Mouse (Mus musculus) limb, embryonic 14.5 days (tissue): ENCODE results near the gene Tmem94. TPM values are rescaled to one million over a fixed set of nuclear protein-coding genes. Genes with fewer than 3 reads are reported as not detected.

Experiments
- ATAC-seq: fragments of 200-750 bp; cut with Nextera tagmentation; 2 replicates; pipeline ENCODE4 v1.8.0; 2017; ENCODE audit warnings: low read depth, moderate number of reproducible peaks, moderate TSS enrichment; ENCODE audit not compliant: low FRiP score
- DNase-seq: peaks from one replicate; pipeline ENCODE4 v3.0.0-alpha.2; 2015; ENCODE audit warnings: low spot score
- H3K27ac ChIP-seq: fragments of 300-500 bp; sonication (generic); replicated peaks from 2 replicates; pipeline ENCODE4 v1.5.1; 2014; ENCODE audit warnings: low read depth, mild to moderate bottlenecking, low read length, moderate library complexity, mixed read lengths
- H3K27me3 ChIP-seq: fragments of 300-500 bp; sonication (generic); 2 replicates; pipeline ENCODE4 v1.6.1; 2014; ENCODE audit warnings: low read length, mixed read lengths; ENCODE audit not compliant: control insufficient read depth, insufficient read depth
- H3K36me3 ChIP-seq: fragments of 300-500 bp; sonication (generic); 2 replicates; pipeline ENCODE4 v1.6.1; 2014; ENCODE audit warnings: mild to moderate bottlenecking, low read length, moderate library complexity, mixed read lengths; ENCODE audit not compliant: control insufficient read depth, insufficient read depth
- H3K4me1 ChIP-seq: fragments of 300-500 bp; sonication (generic); 2 replicates; pipeline ENCODE4 v1.6.1; 2014; ENCODE audit warnings: antibody characterized with exemption, low read length, mixed read lengths; ENCODE audit not compliant: control insufficient read depth, insufficient read depth
- H3K4me2 ChIP-seq: fragments of 300-500 bp; sonication (generic); replicated peaks from 2 replicates; pipeline ENCODE4 v1.6.1; 2014; ENCODE audit warnings: low read depth, mild to moderate bottlenecking, low read length, moderate library complexity; ENCODE audit not compliant: severe bottlenecking
- H3K4me3 ChIP-seq: fragments of 300-500 bp; sonication (generic); replicated peaks from 2 replicates; pipeline ENCODE4 v1.5.1; 2014; ENCODE audit warnings: low read length
- H3K9ac ChIP-seq: fragments of 300-500 bp; sonication (generic); 2 replicates; pipeline ENCODE4 v1.6.1; 2014; ENCODE audit warnings: mild to moderate bottlenecking, low read depth, low read length, moderate library complexity; ENCODE audit not compliant: severe bottlenecking
- H3K9me3 ChIP-seq: fragments of 300-500 bp; sonication (generic); 2 replicates; pipeline ENCODE4 v1.6.1; 2016; ENCODE audit warnings: low read length; ENCODE audit not compliant: control insufficient read depth
- POLR2A ChIP-seq: fragments of 200-500 bp; IDR thresholded peaks from 2 replicates; pipeline ENCODE4 v1.8.0; 2012; ENCODE audit warnings: inconsistent platforms, mild to moderate bottlenecking, moderate library complexity, borderline replicate concordance; ENCODE audit not compliant: insufficient read depth, insufficient read length; ENCODE audit errors: extremely low read depth
- WGBS: fragments of 180-500 bp; shearing (Covaris S2); extraction: QIAGEN DNeasy Blood & Tissue Kit; methylation state at CpG from one replicate; pipeline ENCODE4 v1.1.7; 2014; 5-methylcytosine and 5-hydroxymethylcytosine counted together
- polyA plus RNA-seq, 2 experiments: library from polyadenylated mRNA; depleted of rRNA in 1 of 2; stranded (reverse) in 1 of 2; unstranded in 1 of 2; fragments of >200 nt; fragmentation: Nextera tagmentation in 1 of 2; extraction: Ambion mirVana in 1 of 2; gene quantifications; 2 replicates each; pipeline versions ENCODE4 v1.2.1 to v1.2.3; 2012 to 2014

Gene Tmem94
- polyA plus RNA-seq, 2 experiments: 17.9 to 46.8 TPM

DNA sequence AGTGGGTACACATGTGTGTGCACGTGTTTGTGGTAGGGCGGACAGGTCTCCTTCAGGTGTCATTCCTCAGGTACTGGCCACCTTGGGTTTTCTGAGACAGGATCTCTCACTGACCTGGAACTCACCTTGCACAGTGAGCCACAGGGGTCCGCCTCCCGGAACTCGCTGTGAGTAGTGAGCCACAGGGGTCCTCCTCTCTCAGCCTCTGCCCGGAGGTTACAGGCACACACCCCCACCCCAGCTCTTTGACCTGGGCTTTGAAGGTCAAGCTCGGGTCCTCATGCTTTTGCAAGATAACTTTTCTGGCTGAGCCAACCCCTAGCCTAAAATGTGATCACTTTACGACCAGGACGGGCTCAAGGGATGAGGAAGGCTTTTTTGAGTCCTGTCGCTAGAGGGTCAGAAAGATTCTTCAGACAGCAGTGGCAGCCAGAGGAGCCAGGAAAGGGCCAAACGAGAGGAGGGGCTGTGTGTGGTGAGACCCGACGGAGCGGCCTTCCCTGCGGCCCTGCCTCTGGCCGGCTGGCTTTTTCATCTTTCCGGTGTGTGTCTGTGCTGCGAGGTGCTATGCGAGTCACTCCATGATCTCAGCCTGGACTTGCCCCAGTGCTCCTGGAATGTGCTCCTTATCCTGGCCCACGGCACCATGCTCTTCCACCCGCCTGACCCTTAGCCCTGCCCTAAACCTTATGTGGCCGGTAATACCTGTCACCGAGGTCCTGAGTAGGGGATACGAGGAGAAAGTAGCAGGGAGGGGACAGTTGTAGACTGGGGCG, 65.5 kb downstream of the Tmem94 start:
- Histone ChIP-seq H3K9ac (no peak overlapping the region), H3K4me3 (no peak overlapping the region), H3K4me2 (no peak overlapping the region), H3K4me1 (peaks cover 16% of the 10 kb centered on the region), H3K9me3 (no peaks in the 10 kb centered on the region), H3K36me3 (no peaks in the 10 kb centered on the region), H3K27me3 (no peaks in the 10 kb centered on the region), H3K27ac (no peak overlapping the region)
- ATAC-seq: no peak
- no peak for DNase-seq
- TF ChIP-seq POLR2A: no peak
- 23% methylated on average over 25 of the region's 25 CpGs for WGBS

DNA sequence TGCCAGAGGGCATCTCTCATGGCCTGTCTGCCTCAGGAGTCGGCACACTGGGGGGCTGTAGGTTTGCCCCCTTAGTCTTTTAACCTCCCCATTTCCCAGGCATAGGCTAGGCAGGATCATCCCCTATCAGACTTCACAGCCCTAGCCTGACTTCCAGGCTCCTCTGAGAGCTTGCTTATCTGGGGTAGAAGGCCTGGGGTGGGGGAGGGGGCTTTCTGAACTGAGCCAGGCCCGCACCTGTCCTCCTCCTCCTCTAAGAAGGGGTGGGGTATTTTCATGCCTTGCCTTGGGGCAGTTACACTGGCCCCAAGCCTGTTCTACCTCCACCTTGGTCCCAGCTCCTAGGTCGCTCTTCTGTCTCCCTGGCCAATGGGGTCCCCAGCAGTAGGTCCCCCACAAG, 66.3 kb downstream of the Tmem94 start:
- Histone ChIP-seq H3K4me1 (peaks cover 16% of the 10 kb centered on the region), H3K9ac (no peak overlapping the region), H3K27ac (no peak overlapping the region), H3K36me3 (no peaks in the 10 kb centered on the region), H3K9me3 (no peaks in the 10 kb centered on the region), H3K4me3 (no peak overlapping the region), H3K27me3 (no peaks in the 10 kb centered on the region), H3K4me2 (no peak overlapping the region)
- WGBS: 24% methylated on average over 3 of the region's 3 CpGs
- TF ChIP-seq POLR2A: no peak
- ATAC-seq (no peak), DNase-seq (no peak)

DNA sequence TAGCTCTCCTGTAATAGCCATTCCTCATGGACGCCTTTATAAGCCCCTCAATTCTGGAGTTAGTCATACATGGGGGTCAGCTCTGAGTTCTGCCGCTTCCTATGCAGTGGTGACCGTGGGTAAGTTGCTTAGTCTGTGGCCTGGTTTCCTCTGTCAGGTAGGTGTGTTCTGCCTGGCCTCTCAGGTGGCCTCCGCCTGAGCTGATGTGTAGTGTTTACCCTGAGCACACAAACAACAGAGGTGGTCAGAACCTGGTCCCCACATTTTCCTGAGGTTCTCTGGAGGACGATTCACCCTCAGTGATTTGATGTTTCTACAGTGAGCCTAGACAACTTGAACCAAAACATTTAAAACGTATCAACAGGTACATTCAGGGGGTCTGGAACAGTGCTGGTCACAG, 66.8 kb downstream of the Tmem94 start:
- Histone ChIP-seq H3K9ac (no peak overlapping the region), H3K4me1 (peaks cover 16% of the 10 kb centered on the region), H3K4me3 (no peak overlapping the region), H3K36me3 (no peaks in the 10 kb centered on the region), H3K27me3 (no peaks in the 10 kb centered on the region), H3K4me2 (no peak overlapping the region), H3K27ac (no peak overlapping the region), H3K9me3 (no peaks in the 10 kb centered on the region)
- DNase-seq (no peak), ATAC-seq (no peak)
- TF ChIP-seq POLR2A: no peak
- 50% methylated on average over 6 of the region's 6 CpGs for WGBS

DNA sequence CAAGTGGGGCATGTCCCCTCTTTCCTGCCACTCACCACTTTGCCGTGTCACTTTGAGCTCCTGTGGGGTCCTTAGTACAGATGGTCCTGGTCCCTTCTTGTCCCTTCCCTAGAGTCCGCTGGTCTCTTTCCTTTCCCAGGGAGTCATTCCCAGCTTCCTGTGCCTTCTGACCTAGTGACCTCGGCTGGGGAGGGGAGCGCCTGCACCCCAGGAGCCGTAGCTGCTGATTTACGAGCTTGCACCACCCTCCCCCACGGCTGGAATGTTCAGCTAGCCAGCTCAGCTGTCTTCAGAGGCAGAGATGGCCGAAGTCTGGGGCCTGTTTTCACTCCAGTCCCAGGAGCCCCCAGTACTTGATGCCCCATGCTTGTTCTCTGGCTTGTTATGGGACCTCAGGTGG, 67.3 kb downstream of the Tmem94 start:
- no peaks in the 10 kb centered on the region for H3K36me3 ChIP-seq
- TF ChIP-seq POLR2A: no peak
- DNase-seq (no peak), ATAC-seq (peak; percentile 32; the same call in 1 of the 2 replicates)
- no peak overlapping the region for H3K9ac ChIP-seq
- H3K27ac ChIP-seq: no peak overlapping the region
- H3K27me3 ChIP-seq: no peaks in the 10 kb centered on the region
- WGBS: 7% methylated on average over 8 of the region's 8 CpGs
- no peak overlapping the region for H3K4me3 ChIP-seq
- no peak overlapping the region for H3K4me2 ChIP-seq
- H3K4me1 ChIP-seq: peaks cover 16% of the 10 kb centered on the region
- H3K9me3 ChIP-seq: no peaks in the 10 kb centered on the region

DNA sequence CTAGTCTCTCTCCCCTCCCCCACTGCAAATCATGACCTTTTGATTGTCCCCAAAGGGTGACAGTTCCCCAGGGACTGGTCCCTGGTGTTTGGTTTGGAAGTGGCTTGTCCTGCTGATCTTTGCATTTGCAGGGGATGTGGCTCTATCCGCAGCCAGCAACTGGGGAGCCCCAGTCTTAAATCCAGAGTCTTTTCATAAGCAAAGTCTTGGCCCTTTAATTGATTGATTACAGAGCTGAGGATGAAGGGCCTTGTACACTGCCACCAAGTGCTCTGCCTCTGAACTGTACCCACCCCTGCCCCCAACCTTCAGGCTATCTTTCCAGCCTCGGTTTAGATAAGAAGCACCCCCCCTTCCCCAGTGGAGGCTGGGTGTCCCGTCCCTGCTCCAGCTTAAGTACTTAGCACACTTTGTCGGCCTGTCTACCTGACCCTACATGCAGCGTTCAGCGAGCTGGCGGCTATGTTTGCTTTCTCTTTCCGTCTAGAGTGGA, 67.8 kb downstream of the Tmem94 start:
- H3K36me3 ChIP-seq: no peaks in the 10 kb centered on the region
- no peak overlapping the region for H3K4me3 ChIP-seq
- no peak overlapping the region for H3K27ac ChIP-seq
- no peaks in the 10 kb centered on the region for H3K27me3 ChIP-seq
- no peak for TF ChIP-seq POLR2A
- no peak overlapping the region for H3K4me2 ChIP-seq
- no peak overlapping the region for H3K9ac ChIP-seq
- DNase-seq: no peak
- no peaks in the 10 kb centered on the region for H3K9me3 ChIP-seq
- H3K4me1 ChIP-seq: peaks cover 16% of the 10 kb centered on the region
- ATAC-seq: no peak
- 20% methylated on average over 8 of the region's 8 CpGs for WGBS
